Mouse (Mus musculus): ENCODE results near the gene Notum.

DNA sequence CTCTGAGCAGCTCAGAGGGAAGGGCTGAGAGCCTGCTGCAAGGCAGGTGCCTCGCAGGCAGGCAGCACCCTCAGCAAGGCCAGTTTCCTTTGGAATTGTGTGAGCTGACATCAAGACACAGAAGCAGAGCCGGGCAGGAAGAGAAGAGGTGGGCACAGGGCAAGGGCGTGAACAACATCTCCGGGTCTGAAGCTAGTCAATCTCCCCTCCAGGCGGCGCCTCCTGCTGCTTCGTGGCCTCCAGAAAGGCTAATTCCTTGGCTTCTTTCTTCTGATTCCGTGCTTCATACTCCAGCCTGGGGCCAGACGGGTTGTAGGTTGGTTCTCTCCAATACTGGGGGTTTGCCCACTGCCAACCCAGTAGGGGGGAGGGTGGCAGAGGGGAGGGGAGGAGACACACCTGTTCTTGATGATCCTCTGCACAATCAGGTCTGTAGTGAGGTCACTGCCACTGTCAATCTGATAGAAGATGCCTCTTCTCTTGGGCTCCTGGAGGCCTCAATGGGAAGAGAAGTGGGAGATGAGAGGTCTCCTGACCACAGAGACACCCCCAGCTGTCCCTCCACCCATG lies 50.4 kb downstream of the Notum start:
- TF ChIP-seq CTCF (conservative IDR thresholded peaks at IDR 0.05; ENCODE audit: insufficient read depth, insufficient read length, low read depth, low read length) (no peak), POLR2A (IDR thresholded peaks at IDR 0.05; ENCODE audit: low read depth, low read length) (no peak)

Data from kidney, adult 2 months (tissue).